Mouse (Mus musculus) C2C12 (cell line): ENCODE results near the gene Ccdc170. TPM values are rescaled to one million over a fixed set of nuclear protein-coding genes. Genes with fewer than 3 reads are reported as not detected.
"Not testable (repeated sequence)": the region's sequence is repeated elsewhere in the genome, so short reads cannot be mapped to it uniquely, and the experiment has no call there.

Experiments
- H3K27me3 ChIP-seq: one replicate; pipeline ENCODE4 v1.6.1; 2011; ENCODE audit not compliant: control insufficient read depth, insufficient read depth, insufficient read length
- H3K36me3 ChIP-seq: one replicate; pipeline ENCODE4 v1.6.1; 2011; ENCODE audit not compliant: control insufficient read depth, insufficient read depth
- H3K4me3 ChIP-seq: one replicate; pipeline ENCODE4 v1.5.1; 2011; ENCODE audit warnings: mild to moderate bottlenecking, control low read depth; ENCODE audit not compliant: poor library complexity, insufficient read depth, severe bottlenecking
- H3K79me2 ChIP-seq: one replicate; pipeline ENCODE4 v1.6.1; 2011; ENCODE audit not compliant: control insufficient read depth, insufficient read depth
- H3K79me3 ChIP-seq: one replicate; pipeline ENCODE4 v1.6.1; 2011; ENCODE audit warnings: low read depth, control low read depth
- H3ac ChIP-seq: one replicate; pipeline ENCODE3; 2011; ENCODE audit warnings: low read depth; ENCODE audit not compliant: control insufficient read depth, insufficient read length
- CEBPB ChIP-seq: IDR thresholded peaks from one replicate; pipeline ENCODE4 v1.6.1; 2011; ENCODE audit warnings: low read depth, mild to moderate bottlenecking, control low read depth, moderate library complexity
- CTCF ChIP-seq: IDR thresholded peaks from one replicate; pipeline ENCODE4 v1.5.1; 2011; ENCODE audit not compliant: control insufficient read depth, insufficient read depth, insufficient read length
- FOSL1 ChIP-seq: IDR thresholded peaks from one replicate; pipeline ENCODE4 v1.8.0; 2011; ENCODE audit warnings: mild to moderate bottlenecking, low read length; ENCODE audit not compliant: poor library complexity, insufficient read depth, severe bottlenecking
- MAX ChIP-seq: IDR thresholded peaks from one replicate; pipeline ENCODE4 v1.6.1; 2011; ENCODE audit warnings: mild to moderate bottlenecking, control low read depth
- MYOD1 ChIP-seq: IDR thresholded peaks from one replicate; pipeline ENCODE4 v1.6.1; 2011; ENCODE audit warnings: low read depth; ENCODE audit not compliant: control insufficient read depth, insufficient read length
- MYOG ChIP-seq: IDR thresholded peaks from one replicate; pipeline ENCODE4 v1.6.1; 2011; ENCODE audit not compliant: control insufficient read depth, insufficient read length; ENCODE audit errors: extremely low read depth
- USF1 ChIP-seq: IDR thresholded peaks from one replicate; pipeline ENCODE4 v1.6.1; 2011; ENCODE audit warnings: low read depth, mild to moderate bottlenecking, control low read depth, moderate library complexity
- polyA plus RNA-seq: library from polyadenylated mRNA; unstranded; fragments of >200 nt; fragmentation: generic; extraction: Trizol; gene quantifications from one replicate; pipeline ENCODE4 v1.2.1, GENCODE M21; 2012; ENCODE audit warnings: missing spikeins

The Ccdc170 gene
- polyA plus RNA-seq, 1 experiment, result 0.02 TPM

DNA sequence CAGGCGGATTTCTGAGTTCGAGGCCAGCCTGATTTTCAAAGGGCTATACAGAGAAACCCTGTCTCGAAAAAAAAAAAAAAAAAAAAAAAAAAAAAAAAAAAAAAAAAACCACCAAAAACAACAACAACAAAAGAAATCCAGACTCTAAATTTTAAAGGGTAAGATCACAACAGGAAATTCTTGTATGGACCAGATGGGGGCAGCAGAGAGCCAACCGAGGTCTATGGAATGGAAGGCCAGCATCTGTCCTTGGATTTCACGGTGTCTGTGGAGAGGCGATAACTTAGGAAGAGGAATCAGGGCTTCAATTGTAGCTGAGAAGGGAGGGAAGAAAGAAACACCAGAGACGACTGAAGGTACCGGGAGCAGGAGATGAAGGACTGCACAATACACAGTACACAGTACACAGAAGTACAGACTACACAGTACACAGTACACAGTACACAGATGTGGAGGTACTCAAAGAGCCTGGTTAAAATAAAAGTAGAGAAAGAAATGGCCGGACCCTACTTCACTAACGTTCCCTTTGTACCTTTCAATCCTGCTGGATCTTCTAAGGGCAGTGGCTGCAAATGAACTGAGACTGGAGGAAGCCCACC is 116.0 kb downstream of the Ccdc170 start:
- Histone ChIP-seq H3K36me3 (no peaks in the 10 kb centered on the region), H3K79me3 (no peaks in the 10 kb centered on the region), H3K4me3 (no peak overlapping the region), H3ac (no peak overlapping the region), H3K27me3 (peaks cover 4% of the 10 kb centered on the region), H3K79me2 (no peaks in the 10 kb centered on the region)
- TF ChIP-seq CTCF, result peak; percentile 15
- TF ChIP-seq USF1, result no peak
- TF ChIP-seq MAX, result no peak
- no peak for TF ChIP-seq MYOD1
- TF ChIP-seq CEBPB, result no peak

- peaks cover 4% of the 10 kb centered on the region for H3K27me3 ChIP-seq
- H3K4me3 ChIP-seq, result no peak overlapping the region
- no peaks in the 10 kb centered on the region for H3K79me3 ChIP-seq
- H3ac ChIP-seq, result no peak overlapping the region
- H3K79me2 ChIP-seq, result no peaks in the 10 kb centered on the region
- no peak for TF ChIP-seq MYOD1
- TF ChIP-seq MAX, result no peak
- TF ChIP-seq CTCF, result no peak
- no peak for TF ChIP-seq MYOG
- no peak for TF ChIP-seq FOSL1
- no peak for TF ChIP-seq USF1
- TF ChIP-seq CEBPB, result no peak
- no peaks in the 10 kb centered on the region for H3K36me3 ChIP-seq
Observed at GRCm38 (mm10) chr10:4598916-4599315, 116.6 kb downstream of the Ccdc170 start.

DNA sequence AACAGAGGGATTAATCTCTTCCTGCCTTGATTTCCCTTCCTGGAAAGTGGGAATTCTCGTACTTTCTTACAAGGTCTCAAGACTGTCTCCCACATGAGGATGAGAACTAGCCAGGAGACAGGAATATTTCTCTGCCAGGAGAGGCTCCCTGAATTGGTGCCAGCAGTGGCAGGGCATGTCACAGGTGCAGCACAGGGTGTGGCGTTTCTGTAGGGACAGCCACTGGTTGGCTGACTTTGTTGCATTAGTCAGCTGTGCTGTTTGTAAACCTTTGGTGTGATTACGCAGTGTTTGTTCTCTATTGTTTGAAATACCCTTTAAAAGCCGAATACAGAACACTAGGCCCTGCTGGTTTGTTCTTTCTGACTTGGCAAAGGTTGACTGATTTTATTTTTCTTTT is 117.3 kb downstream of the Ccdc170 start:
- H3K79me2 ChIP-seq, result no peaks in the 10 kb centered on the region
- H3K36me3 ChIP-seq, result no peaks in the 10 kb centered on the region
- H3ac ChIP-seq, result no peak overlapping the region
- TF ChIP-seq CEBPB, result no peak
- H3K79me3 ChIP-seq, result no peaks in the 10 kb centered on the region
- H3K27me3 ChIP-seq, result peaks cover 4% of the 10 kb centered on the region
- H3K4me3 ChIP-seq, result no peak overlapping the region

- no peak for TF ChIP-seq FOSL1
- TF ChIP-seq CTCF, result no peak
- no peak for TF ChIP-seq CEBPB
- TF ChIP-seq MYOD1, result no peak
- H3K79me3 ChIP-seq, result no peaks in the 10 kb centered on the region
- H3ac ChIP-seq, result no peak overlapping the region
- no peaks in the 10 kb centered on the region for H3K79me2 ChIP-seq
- H3K27me3 ChIP-seq, result peaks cover 4% of the 10 kb centered on the region
- no peak overlapping the region for H3K4me3 ChIP-seq
- H3K36me3 ChIP-seq, result no peaks in the 10 kb centered on the region
Observed at GRCm38 (mm10) chr10:4600796-4601474, 118.6 kb downstream of the Ccdc170 start.

DNA sequence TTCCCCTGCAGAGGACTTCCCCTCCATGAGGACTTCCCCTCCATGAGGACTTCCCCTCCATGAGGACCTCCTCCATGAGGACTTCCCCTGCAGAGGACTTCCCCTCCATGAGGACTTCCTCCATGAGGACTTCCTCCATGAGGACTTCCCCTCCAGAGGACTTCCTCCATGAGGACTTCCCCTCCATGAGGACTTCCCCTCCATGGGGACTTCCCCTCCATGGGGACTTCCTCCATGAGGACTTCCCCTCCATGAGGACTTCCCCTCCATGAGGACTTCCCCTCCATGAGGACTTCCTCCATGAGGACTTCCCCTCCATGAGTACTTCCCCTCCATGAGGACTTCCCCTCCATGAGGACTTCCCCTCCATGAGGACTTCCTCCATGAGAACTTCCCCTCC is 119.3 kb downstream of the Ccdc170 start:
- H3ac ChIP-seq, H3K36me3 ChIP-seq, H3K27me3 ChIP-seq, H3K79me2 ChIP-seq, H3K79me3 ChIP-seq, H3K4me3 ChIP-seq: not testable (repeated sequence)

- Histone ChIP-seq H3K27me3 (peaks cover 4% of the 10 kb centered on the region), H3K79me2 (no peaks in the 10 kb centered on the region), H3K4me3 (no peak overlapping the region), H3ac (no peak overlapping the region), H3K36me3 (no peaks in the 10 kb centered on the region), H3K79me3 (no peaks in the 10 kb centered on the region)
- TF ChIP-seq MAX (no peak), CEBPB (no peak), FOSL1 (no peak), MYOG (no peak), MYOD1 (no peak), USF1 (no peak), CTCF (no peak)
Observed at GRCm38 (mm10) chr10:4602466-4602865, 120.2 kb downstream of the Ccdc170 start.
